Mouse (Mus musculus): ENCODE measurements at regions not wholly inside any gene's neighbourhood (a gene's known extent, or its start where the extent isn't known, plus 50 kb on each side); places are given as distances from the start of the nearest gene placed in this dataset.

GRCm38 (mm10) chr4:39926021-39926591 is 216.8 kb upstream of the Aco1 start:
- DNase-seq (ENCODE audit: low spot score): no peak

- DNase-seq (ENCODE audit: low spot score): no peak
These were observed 216.3 kb upstream of the Aco1 start for GRCm38 (mm10) chr4:39926594-39926993.

- DNase-seq (ENCODE audit: low spot score): no peak
These were observed 214.4 kb upstream of the Aco1 start for GRCm38 (mm10) chr4:39928491-39928890.

- DNase-seq (ENCODE audit: low spot score): no peak
These were observed 208.7 kb upstream of the Aco1 start for GRCm38 (mm10) chr4:39934025-39934708.

- DNase-seq (ENCODE audit: low spot score): no peak
These were observed 184.2 kb upstream of the Aco1 start for GRCm38 (mm10) chr4:39958687-39959086.

- DNase-seq (ENCODE audit: low spot score): no peak
These were observed 174.9 kb upstream of the Aco1 start for GRCm38 (mm10) chr4:39967938-39968337.

GRCm38 (mm10) chr4:39991358-39991757 is 151.5 kb upstream of the Aco1 start:
- DNase-seq (ENCODE audit: low spot score): no peak

GRCm38 (mm10) chr4:39991851-39992250 is 151.0 kb upstream of the Aco1 start:
- DNase-seq (ENCODE audit: low spot score): no peak

GRCm38 (mm10) chr4:39998771-39999422 is 144.0 kb upstream of the Aco1 start:
- no peak for DNase-seq (ENCODE audit: low spot score)

- peak; percentile 31 for DNase-seq (ENCODE audit: low spot score)
These were observed 128.2 kb upstream of the Aco1 start for GRCm38 (mm10) chr4:40014666-40015065.

GRCm38 (mm10) chr4:40016856-40017255 is 126.0 kb upstream of the Aco1 start:
- DNase-seq (ENCODE audit: low spot score): no peak

- no peak for DNase-seq (ENCODE audit: low spot score)
These were observed 124.7 kb upstream of the Aco1 start for GRCm38 (mm10) chr4:40018208-40018607.

GRCm38 (mm10) chr4:40031361-40031760 is 111.5 kb upstream of the Aco1 start:
- DNase-seq (ENCODE audit: low spot score): no peak

- DNase-seq (ENCODE audit: low spot score): no peak
These were observed 95.0 kb upstream of the Aco1 start for GRCm38 (mm10) chr4:40047846-40048245.

- DNase-seq (ENCODE audit: low spot score): no peak
These were observed 93.8 kb upstream of the Aco1 start for GRCm38 (mm10) chr4:40049086-40049485.

GRCm38 (mm10) chr4:40051848-40052247 is 91.0 kb upstream of the Aco1 start:
- DNase-seq (ENCODE audit: low spot score): no peak

GRCm38 (mm10) chr4:40053391-40053790 is 89.5 kb upstream of the Aco1 start:
- DNase-seq (ENCODE audit: low spot score): no peak

- no peak for DNase-seq (ENCODE audit: low spot score)
These were observed 79.0 kb upstream of the Aco1 start for GRCm38 (mm10) chr4:40063751-40064456.

- DNase-seq (ENCODE audit: low spot score): no peak
These were observed 78.4 kb upstream of the Aco1 start for GRCm38 (mm10) chr4:40064457-40064836.

- DNase-seq (ENCODE audit: low spot score): no peak
These were observed 71.8 kb upstream of the Aco1 start for GRCm38 (mm10) chr4:40070959-40071634.

- no peak for DNase-seq (ENCODE audit: low spot score)
These were observed 61.8 kb upstream of the Aco1 start for GRCm38 (mm10) chr4:40081035-40081434.

- no peak for DNase-seq (ENCODE audit: low spot score)
These were observed 52.6 kb upstream of the Aco1 start for GRCm38 (mm10) chr4:40090295-40090694.

Measured in lung, postnatal 25 days (tissue).